Mouse (Mus musculus) CH12.LX (cell line): ENCODE data around the gene Dusp22. TPM values are rescaled to one million over a fixed set of nuclear protein-coding genes. Genes with fewer than 3 reads are reported as not detected.

Source experiments
- DNase-seq: peaks from one replicate; pipeline ENCODE4 v3.0.0-alpha.2; 2013; ENCODE audit errors: extremely low read depth
- H3K27ac ChIP-seq: 2 replicates; pipeline ENCODE4 v1.5.1; 2012; ENCODE audit warnings: low read depth, mild to moderate bottlenecking, control low read depth, moderate library complexity; ENCODE audit not compliant: insufficient read depth
- H3K27me3 ChIP-seq: replicated peaks from 2 replicates; pipeline ENCODE3; 2012; ENCODE audit warnings: inconsistent platforms
- H3K36me3 ChIP-seq, 2 experiments: replicated peaks in 1 of 2; 2 replicates each; pipeline versions ENCODE3 to v1.6.1; 2012; ENCODE audit warnings: inconsistent platforms in 1 of 2, low read length in 1 of 2, mild to moderate bottlenecking in 1 of 2, mixed read lengths in 1 of 2, moderate library complexity in 1 of 2; ENCODE audit not compliant: control insufficient read depth in 1 of 2, insufficient read depth in 1 of 2
- H3K4me1 ChIP-seq, 2 experiments: 2 replicates each; pipeline ENCODE4 v1.6.1; 2012; ENCODE audit warnings: inconsistent platforms in 1 of 2, moderate library complexity in 1 of 2; ENCODE audit not compliant: insufficient read depth in 2 of 2, control insufficient read depth in 1 of 2
- H3K4me2 ChIP-seq: 2 replicates; pipeline ENCODE4 v1.6.1; 2012; ENCODE audit warnings: low read depth, mild to moderate bottlenecking, control low read depth; ENCODE audit not compliant: poor library complexity, insufficient read depth, severe bottlenecking
- H3K4me3 ChIP-seq, 3 experiments: fragments of 150-350 bp in 1 of 3; sonication (generic) in 1 of 3; replicated peaks in 1 of 3; 2 replicates each; pipeline versions ENCODE3 to v1.5.1; 2011 to 2012; ENCODE audit warnings: low read depth in 2 of 3, low read length in 2 of 3, mild to moderate bottlenecking in 2 of 3, moderate library complexity in 2 of 3, control low read depth in 1 of 3, improper control_type of control experiment in 1 of 3, inconsistent platforms in 1 of 3, mixed read lengths in 1 of 3; ENCODE audit not compliant: poor library complexity in 1 of 3
- H3K79me2 ChIP-seq: replicated peaks from 2 replicates; pipeline ENCODE4 v1.6.1; 2012; ENCODE audit warnings: mild to moderate bottlenecking, moderate library complexity; ENCODE audit not compliant: control insufficient read depth, poor library complexity, insufficient read depth, severe bottlenecking; ENCODE audit errors: extremely low read depth
- H3K9ac ChIP-seq: 2 replicates; pipeline ENCODE4 v1.6.1; 2012; ENCODE audit warnings: low read depth, mild to moderate bottlenecking, control low read depth, moderate library complexity; ENCODE audit not compliant: insufficient read depth
- H3K9me3 ChIP-seq: replicated peaks from 2 replicates; pipeline ENCODE3; 2012; ENCODE audit warnings: low read length, inconsistent platforms, mixed read lengths
- BHLHE40 ChIP-seq: IDR thresholded peaks from 2 replicates; pipeline ENCODE4 v1.6.1; 2011; ENCODE audit warnings: mild to moderate bottlenecking, low read depth, low read length, improper control_type of control experiment
- CHD1 ChIP-seq: IDR thresholded peaks from 2 replicates; pipeline ENCODE4 v1.6.1; 2012; ENCODE audit warnings: low read depth, low read length, improper control_type of control experiment, inconsistent platforms
- CHD2 ChIP-seq: IDR thresholded peaks from 2 replicates; pipeline ENCODE4 v1.6.1; 2011; ENCODE audit warnings: low read length, improper control_type of control experiment
- E2F4 ChIP-seq: IDR thresholded peaks from 2 replicates; pipeline ENCODE4 v1.6.1; 2011; ENCODE audit warnings: low read depth, low read length, improper control_type of control experiment; ENCODE audit not compliant: insufficient replicate concordance
- ELF1 ChIP-seq: IDR thresholded peaks from 2 replicates; pipeline ENCODE4 v1.6.1; 2014; ENCODE audit warnings: low read depth, mild to moderate bottlenecking, inconsistent platforms, low read length, improper control_type of control experiment
- EP300 ChIP-seq: IDR thresholded peaks from 2 replicates; pipeline ENCODE4 v1.6.1; 2011; ENCODE audit warnings: low read length, improper control_type of control experiment
- ETS1 ChIP-seq: conservative IDR thresholded peaks from 2 replicates; pipeline ENCODE4 v1.6.1; 2012; ENCODE audit warnings: low read depth, mild to moderate bottlenecking, inconsistent platforms, low read length, improper control_type of control experiment, moderate library complexity
- HCFC1 ChIP-seq: IDR thresholded peaks from 2 replicates; pipeline ENCODE4 v1.6.1; 2012; ENCODE audit warnings: low read depth, mild to moderate bottlenecking, inconsistent platforms, low read length, improper control_type of control experiment
- IRF4 ChIP-seq: IDR thresholded peaks from 2 replicates; pipeline ENCODE4 v1.6.1; 2014; ENCODE audit warnings: low read depth, mild to moderate bottlenecking, inconsistent platforms, low read length, improper control_type of control experiment
- JUN ChIP-seq: IDR thresholded peaks from 2 replicates; pipeline ENCODE4 v1.6.1; 2011; ENCODE audit warnings: low read depth, mild to moderate bottlenecking, low read length, improper control_type of control experiment, moderate library complexity; ENCODE audit not compliant: insufficient read depth
- JUND ChIP-seq: conservative IDR thresholded peaks from 2 replicates; pipeline ENCODE4 v1.6.1; 2011; ENCODE audit warnings: low read depth, low read length, improper control_type of control experiment
- MAFK ChIP-seq: IDR thresholded peaks from 2 replicates; pipeline ENCODE4 v1.6.1; 2011; ENCODE audit warnings: low read length, improper control_type of control experiment; ENCODE audit not compliant: insufficient replicate concordance
- MAX ChIP-seq: IDR thresholded peaks from 2 replicates; pipeline ENCODE4 v1.6.1; 2011; ENCODE audit warnings: low read length, improper control_type of control experiment
- MAZ ChIP-seq: IDR thresholded peaks from 2 replicates; pipeline ENCODE4 v1.6.1; 2012; ENCODE audit warnings: low read depth, mild to moderate bottlenecking, inconsistent platforms, low read length, improper control_type of control experiment, moderate library complexity
- MEF2A ChIP-seq: IDR thresholded peaks from 2 replicates; pipeline ENCODE4 v1.6.1; 2014; ENCODE audit warnings: low read depth, mild to moderate bottlenecking, inconsistent platforms, low read length, improper control_type of control experiment, borderline replicate concordance
- MXI1 ChIP-seq: IDR thresholded peaks from 2 replicates; pipeline ENCODE4 v1.6.1; 2011; ENCODE audit warnings: mild to moderate bottlenecking, low read depth, low read length, improper control_type of control experiment
- NRF1 ChIP-seq: IDR thresholded peaks from 2 replicates; pipeline ENCODE4 v1.6.1; 2014; ENCODE audit warnings: low read depth, mild to moderate bottlenecking, inconsistent platforms, low read length, improper control_type of control experiment, moderate library complexity
- POLR2A ChIP-seq: IDR thresholded peaks from 2 replicates; pipeline ENCODE4 v1.6.1; 2011; ENCODE audit warnings: low read depth, mild to moderate bottlenecking, improper control_type of control experiment, low read length
- POLR2AphosphoS2 ChIP-seq: IDR thresholded peaks from 2 replicates; pipeline ENCODE4 v1.6.1; 2011; ENCODE audit warnings: low read depth, low read length, improper control_type of control experiment
- RAD21 ChIP-seq: IDR thresholded peaks from 2 replicates; pipeline ENCODE4 v1.6.1; 2011; ENCODE audit warnings: low read depth, mild to moderate bottlenecking, low read length, improper control_type of control experiment, moderate library complexity
- SIN3A ChIP-seq: IDR thresholded peaks from 2 replicates; pipeline ENCODE4 v1.6.1; 2012; ENCODE audit warnings: low read length, improper control_type of control experiment, inconsistent platforms
- SMC3 ChIP-seq: IDR thresholded peaks from 2 replicates; pipeline ENCODE4 v1.6.1; 2011; ENCODE audit warnings: low read depth, low read length, improper control_type of control experiment
- TBP ChIP-seq: conservative IDR thresholded peaks from 2 replicates; pipeline ENCODE4 v1.6.1; 2011; ENCODE audit warnings: low read depth, low read length, improper control_type of control experiment
- TCF12 ChIP-seq: IDR thresholded peaks from 2 replicates; pipeline ENCODE4 v1.6.1; 2014; ENCODE audit warnings: low read depth, mild to moderate bottlenecking, inconsistent platforms, low read length, improper control_type of control experiment
- UBTF ChIP-seq: IDR thresholded peaks from 2 replicates; pipeline ENCODE4 v1.6.1; 2012; ENCODE audit warnings: low read depth, mild to moderate bottlenecking, inconsistent platforms, low read length, improper control_type of control experiment, moderate library complexity
- USF1 ChIP-seq: IDR thresholded peaks from 2 replicates; pipeline ENCODE4 v1.6.1; 2014; ENCODE audit warnings: low read depth, mild to moderate bottlenecking, inconsistent platforms, low read length, improper control_type of control experiment
- ZC3H11A ChIP-seq: IDR thresholded peaks from 2 replicates; pipeline ENCODE4 v1.6.1; 2012; ENCODE audit warnings: low read depth, mild to moderate bottlenecking, inconsistent platforms, low read length, improper control_type of control experiment
- ZKSCAN1 ChIP-seq: IDR thresholded peaks from 2 replicates; pipeline ENCODE4 v1.6.1; 2012; ENCODE audit warnings: low read depth, inconsistent platforms, low read length, improper control_type of control experiment, borderline replicate concordance
- ZMIZ1 ChIP-seq: IDR thresholded peaks from 2 replicates; pipeline ENCODE4 v1.6.1; 2012; ENCODE audit warnings: low read depth, mild to moderate bottlenecking, inconsistent platforms, low read length, improper control_type of control experiment
- ZNF384 ChIP-seq: IDR thresholded peaks from 2 replicates; pipeline ENCODE4 v1.6.1; 2012; ENCODE audit warnings: low read depth, low read length, improper control_type of control experiment, inconsistent platforms
- dilution Hi-C: fragments of 300-500 bp; cut with MboI; formaldehyde crosslinking; loops from 2 replicates; pipeline ENCODE4 v1.14.3; 2020; ENCODE audit warnings: low sequenced_read_pairs; ENCODE audit not compliant: extremely low pct_unique_long_range_greater_than_20kb, extremely low pct_ligation_motif_present
- in situ Hi-C: fragments of 300-500 bp; cut with MboI; formaldehyde crosslinking; loops from 3 replicates; pipeline ENCODE4 v1.14.3; 2019; ENCODE audit warnings: low sequenced_read_pairs, low pct_ligation_motif_present, low pct_unique_long_range_greater_than_20kb, mixed read lengths
- polyA plus RNA-seq: library from polyadenylated mRNA; unstranded; fragments of >175 nt; gene quantifications from 2 replicates; pipeline ENCODE4 v1.2.1, GENCODE M21; 2012; ENCODE audit warnings: low read depth; ENCODE audit not compliant: insufficient read length
- total RNA-seq, 2 experiments: library from RNA; depleted of rRNA; stranded (reverse); fragments of 300-350 nt in 1 of 2; fragments of >200 nt in 1 of 2; gene quantifications; 2 replicates each; pipeline ENCODE4 v1.2.3; 2012 to 2014

Dusp22 gene
- total and polyA plus RNA-seq, 3 experiments: 18.0 to 28.7 (median 22.5) TPM

GRCm38 (mm10) chr13:30747068-30747467, 87.3 kb downstream of the Dusp22 start:
- Histone ChIP-seq H3K4me1 (peaks cover 16 to 46% of the 10 kb centered on the region in 2 experiments), H3K4me3 (peak overlapping the region in 1 of 3 experiments; percentile 98), H3K36me3 (peaks cover 11 to 17% of the 10 kb centered on the region in 2 experiments), H3K27ac (peak overlapping the region; percentile 57), H3K27me3 (no peaks in the 10 kb centered on the region), H3K79me2 (peaks cover 30% of the 10 kb centered on the region), H3K4me2 (peak overlapping the region; percentile 96), H3K9me3 (no peaks in the 10 kb centered on the region), H3K9ac (peak overlapping the region; percentile 79)
- in situ Hi-C loops (no loop called here), dilution Hi-C loops (no loop called here)
- no peak for TF ChIP-seq JUN
- TF ChIP-seq MXI1: peak; percentile 14
- no peak for TF ChIP-seq RAD21
- TF ChIP-seq CHD2: no peak
- TF ChIP-seq MEF2A: peak; percentile 53; the same call in 1 of the 2 replicates
- TF ChIP-seq SMC3: peak; percentile 1; the same call in 1 of the 2 replicates
- 0 out of 2 replicates have a peak, but pooled peaks have one; percentile 27 for TF ChIP-seq EP300
- TF ChIP-seq MAFK: 0 out of 2 replicates have a peak, but pooled peaks have one; percentile 11
- TF ChIP-seq ZKSCAN1: no peak
- peak; percentile 71 for TF ChIP-seq BHLHE40
- no peak for TF ChIP-seq NRF1
- no peak for TF ChIP-seq ZC3H11A
- peak; percentile 69; the same call in 1 of the 2 replicates for TF ChIP-seq MAZ
- peak; percentile 45 for TF ChIP-seq MAX
- no peak for DNase-seq

GRCm38 (mm10) chr13:30747504-30747903, 87.7 kb downstream of the Dusp22 start:
- Histone ChIP-seq H3K9ac (peak overlapping the region; percentile 79), H3K4me3 (peak overlapping the region in 2 of 3 experiments; percentile 90 to 98), H3K9me3 (no peaks in the 10 kb centered on the region), H3K27ac (peak overlapping the region; percentile 57; the same call in 1 of the 2 replicates), H3K79me2 (peaks cover 35% of the 10 kb centered on the region), H3K36me3 (peaks cover 15 to 21% of the 10 kb centered on the region in 2 experiments), H3K27me3 (no peaks in the 10 kb centered on the region), H3K4me2 (peak overlapping the region; percentile 96), H3K4me1 (peaks cover 12 to 42% of the 10 kb centered on the region in 2 experiments)
- DNase-seq: no peak
- dilution Hi-C loops: no loop called here
- in situ Hi-C loops: no loop called here
- TF ChIP-seq MAZ: no peak
- TF ChIP-seq UBTF: no peak
- no peak for TF ChIP-seq NRF1
- TF ChIP-seq BHLHE40: peak; percentile 75
- TF ChIP-seq TCF12: no peak
- peak; percentile 92 for TF ChIP-seq ZNF384
- TF ChIP-seq E2F4: no peak
- TF ChIP-seq CHD2: no peak
- TF ChIP-seq ZC3H11A: no peak
- no peak; the same call in 1 of the 2 replicates for TF ChIP-seq POLR2A
- TF ChIP-seq EP300: 0 out of 2 replicates have a peak, but pooled peaks have one; percentile 6
- TF ChIP-seq ELF1: no peak
- TF ChIP-seq SIN3A: peak; percentile 82
- no peak for TF ChIP-seq MEF2A
- no peak for TF ChIP-seq SMC3
- TF ChIP-seq IRF4: peak; percentile 52; the same call in 1 of the 2 replicates
- no peak for TF ChIP-seq MAFK
- peak; percentile 58; the same call in 1 of the 2 replicates for TF ChIP-seq JUND
- 0 out of 2 replicates have a peak, but pooled peaks have one; percentile 3 for TF ChIP-seq JUN
- TF ChIP-seq USF1: no peak
- TF ChIP-seq ZKSCAN1: no peak
- no peak for TF ChIP-seq ETS1
- TF ChIP-seq TBP: 0 out of 2 replicates have a peak, but pooled peaks have one; percentile 15
- TF ChIP-seq ZMIZ1: no peak
- TF ChIP-seq HCFC1: no peak
- no peak for TF ChIP-seq POLR2AphosphoS2
- peak; percentile 48; the same call in 1 of the 2 replicates for TF ChIP-seq CHD1
